Mouse (Mus musculus): ENCODE results near the gene Lhpp.

Lhpp gene

DNA sequence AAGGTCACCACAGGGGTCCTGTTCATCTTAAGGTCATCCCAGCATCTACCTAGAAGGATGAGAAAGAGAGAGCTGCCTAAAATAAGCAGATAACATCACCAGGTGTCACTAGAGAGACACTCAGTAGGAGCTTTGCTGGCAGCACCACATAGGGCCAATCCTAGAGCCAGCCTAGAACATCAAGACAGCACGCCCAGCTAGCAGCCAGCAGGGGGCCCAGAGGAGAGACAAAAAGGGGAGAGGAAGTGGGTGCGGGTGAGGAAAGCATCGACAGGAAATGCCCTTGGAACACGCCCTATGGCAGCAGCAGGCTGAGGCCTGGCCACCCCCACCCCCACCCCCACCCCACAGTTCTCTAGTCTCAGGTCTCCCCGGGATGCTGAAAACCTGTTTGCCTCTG, 124.7 kb downstream of the Lhpp start:
- peak; percentile 79 for DNase-seq (ENCODE audit: low read depth, low spot score)

DNA sequence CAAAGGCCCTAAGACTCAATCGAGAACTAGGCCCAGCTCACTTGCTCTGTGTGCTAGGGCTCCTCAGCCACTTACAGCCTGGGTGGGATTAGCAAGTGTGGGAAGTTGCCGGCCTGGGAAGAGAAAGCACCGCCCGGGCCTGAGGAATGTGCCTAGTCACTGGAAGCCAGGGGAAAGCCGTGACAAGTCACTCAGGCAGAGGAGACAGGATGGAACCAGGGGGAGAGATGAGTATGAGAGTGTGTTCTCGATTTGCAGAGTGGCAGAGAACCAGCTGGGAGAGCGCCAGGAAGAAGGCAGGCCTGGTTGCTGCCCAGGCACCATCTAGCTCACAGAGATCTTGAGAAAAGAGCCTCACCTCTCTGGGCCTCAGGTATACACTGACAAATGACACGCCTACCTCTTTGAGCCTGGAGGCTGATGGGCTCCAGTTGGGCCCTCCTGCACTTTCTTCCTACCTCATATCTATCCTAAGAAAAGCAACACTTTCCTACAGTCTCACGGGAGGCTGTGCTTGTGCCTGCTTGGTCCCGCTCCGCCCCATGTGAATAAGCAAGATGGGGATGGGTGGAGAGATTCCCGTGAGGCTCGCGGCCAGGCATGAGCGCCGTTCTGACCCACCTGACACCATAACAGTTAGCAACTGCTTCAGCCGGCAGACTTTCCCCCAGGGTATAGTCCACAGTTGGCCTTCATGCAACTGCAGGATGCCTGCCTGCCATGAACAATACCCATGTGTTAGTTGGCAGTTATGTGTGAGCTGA, 125.8 kb downstream of the Lhpp start:
- peak; percentile 86 for DNase-seq (ENCODE audit: low read depth, low spot score)

DNA sequence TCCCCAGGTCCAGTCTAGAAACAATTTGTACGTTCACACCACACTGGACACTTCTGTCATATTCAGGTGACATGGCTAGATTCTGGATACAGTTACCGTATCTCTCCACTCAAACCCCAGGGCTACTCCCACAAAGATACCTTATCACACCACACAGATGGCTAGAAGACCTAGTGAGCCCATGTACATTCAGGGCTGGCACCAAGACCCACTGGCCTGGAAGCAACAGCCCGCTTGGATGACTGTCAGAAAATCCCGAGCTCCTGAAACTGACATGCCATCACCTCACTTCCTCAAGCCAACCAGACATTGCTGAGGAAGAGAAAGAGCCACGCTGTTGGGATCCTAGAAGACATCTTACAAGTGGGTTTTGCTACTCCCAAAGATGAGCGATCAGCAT, 128.4 kb downstream of the Lhpp start:
- DNase-seq (ENCODE audit: low read depth, low spot score) = no peak

DNA sequence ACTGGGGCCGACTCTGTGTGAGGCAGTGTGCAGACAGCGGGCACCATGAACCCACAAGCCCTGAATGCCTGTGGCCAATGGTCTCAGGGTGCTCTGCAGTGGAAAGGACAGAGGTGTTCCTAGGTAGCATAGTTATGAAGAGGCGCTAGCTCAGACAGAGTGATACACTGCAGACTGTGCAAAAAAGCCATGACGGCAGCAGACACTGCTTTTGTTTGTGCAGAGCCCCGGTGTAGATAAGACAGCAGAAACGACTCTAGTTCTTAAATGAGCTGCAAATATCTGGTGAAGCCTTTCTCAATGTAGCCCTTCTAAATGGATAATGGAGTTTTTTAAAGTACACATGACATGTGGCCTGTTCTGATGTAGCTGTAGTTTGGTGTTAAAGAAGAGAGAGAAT, 129.4 kb downstream of the Lhpp start:
- DNase-seq (ENCODE audit: low read depth, low spot score) = no peak

DNA sequence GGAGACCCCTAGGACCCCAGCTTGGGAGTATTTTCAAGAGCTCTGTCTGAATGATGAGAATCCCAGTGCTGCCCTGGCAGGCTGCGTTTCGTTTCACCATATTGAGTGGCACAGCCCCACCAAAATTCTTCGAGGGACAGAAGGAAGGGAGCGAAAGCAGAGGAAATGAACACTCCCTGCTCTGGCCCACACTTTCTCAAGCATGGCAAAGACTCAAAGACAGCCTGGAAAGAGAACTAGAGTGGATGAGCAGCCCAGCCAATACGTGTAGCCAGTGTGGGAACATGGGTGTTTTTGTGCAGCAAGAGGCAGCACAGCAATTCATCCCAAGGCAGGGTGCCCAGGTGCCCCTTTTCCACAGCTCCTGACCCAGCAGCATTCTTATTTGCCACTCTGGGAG, 132.5 kb downstream of the Lhpp start:
- no peak for DNase-seq (ENCODE audit: low read depth, low spot score)

DNA sequence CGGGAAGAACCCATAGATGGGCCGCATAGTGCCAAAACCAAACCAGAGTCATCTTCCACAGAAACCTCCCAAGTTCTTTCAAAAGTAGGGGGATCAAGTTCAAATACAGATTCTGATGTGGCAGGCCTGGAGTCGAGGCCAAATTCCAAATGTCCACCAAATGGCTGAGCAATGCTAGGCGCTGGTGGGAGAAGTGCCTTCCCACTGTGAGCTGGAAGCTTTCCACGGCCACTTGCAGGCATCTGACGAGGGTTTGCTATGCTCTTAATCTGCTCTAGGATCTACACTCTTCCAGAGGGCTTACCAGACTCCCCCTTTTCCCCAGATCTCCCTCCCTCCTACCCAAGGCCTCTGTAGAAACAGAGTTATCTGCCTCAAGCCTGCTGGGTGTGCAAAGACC, 136.7 kb downstream of the Lhpp start:
- no peak for DNase-seq (ENCODE audit: low read depth, low spot score)

DNA sequence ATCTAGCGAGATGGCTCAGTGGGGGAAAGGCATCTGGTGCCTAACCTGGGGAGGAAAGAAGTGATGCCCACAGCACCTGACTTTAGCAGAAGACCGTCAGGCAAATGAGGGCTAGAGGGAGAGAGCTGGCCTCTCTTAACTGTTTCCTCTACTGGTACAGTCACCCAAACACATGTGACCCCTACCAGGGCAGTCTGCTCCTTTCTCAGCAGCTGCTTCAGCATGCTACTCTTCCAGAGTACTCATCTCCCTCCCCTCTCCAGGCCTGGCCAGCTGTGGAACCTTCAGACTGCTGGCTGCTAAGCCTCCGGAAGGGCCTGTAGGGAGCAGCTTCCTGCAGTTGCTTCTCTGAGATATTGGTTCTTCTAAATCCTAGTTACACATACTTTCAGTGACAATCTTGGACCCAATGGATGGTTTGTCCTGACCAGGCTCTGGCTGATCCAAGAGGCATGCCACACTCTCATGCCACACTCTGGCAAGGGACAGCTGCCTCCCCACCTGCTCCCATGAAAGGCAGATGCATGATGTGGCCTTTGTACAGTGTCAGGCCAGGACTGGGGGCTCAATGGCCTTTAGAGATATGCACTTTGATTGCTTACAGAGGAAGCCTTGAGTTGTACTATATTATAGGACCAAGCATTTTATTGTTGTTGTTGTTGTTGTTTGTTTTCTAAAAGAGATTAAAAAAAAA, 137.8 kb downstream of the Lhpp start:
- no peak for DNase-seq (ENCODE audit: low read depth, low spot score)

DNA sequence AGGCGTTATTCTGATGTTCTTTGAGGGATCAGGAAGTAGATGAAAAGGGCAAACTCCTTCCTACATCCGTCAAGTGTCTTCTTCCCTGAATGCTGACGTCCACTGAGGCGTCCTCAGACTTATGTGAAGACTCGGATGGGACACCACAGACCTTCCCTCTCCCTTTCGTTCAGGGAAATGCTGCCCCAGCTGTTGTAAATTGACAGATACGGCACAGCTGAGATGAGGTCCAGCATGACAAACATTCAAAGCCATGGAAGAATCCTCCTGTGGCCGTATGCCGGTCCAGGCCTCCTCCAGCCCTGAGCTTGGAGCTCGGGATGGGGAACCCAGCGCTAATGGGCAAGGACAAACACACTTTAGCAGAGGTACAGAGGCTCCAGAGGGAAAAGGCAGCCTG, 139.1 kb downstream of the Lhpp start:
- DNase-seq (ENCODE audit: low read depth, low spot score) = no peak

DNA sequence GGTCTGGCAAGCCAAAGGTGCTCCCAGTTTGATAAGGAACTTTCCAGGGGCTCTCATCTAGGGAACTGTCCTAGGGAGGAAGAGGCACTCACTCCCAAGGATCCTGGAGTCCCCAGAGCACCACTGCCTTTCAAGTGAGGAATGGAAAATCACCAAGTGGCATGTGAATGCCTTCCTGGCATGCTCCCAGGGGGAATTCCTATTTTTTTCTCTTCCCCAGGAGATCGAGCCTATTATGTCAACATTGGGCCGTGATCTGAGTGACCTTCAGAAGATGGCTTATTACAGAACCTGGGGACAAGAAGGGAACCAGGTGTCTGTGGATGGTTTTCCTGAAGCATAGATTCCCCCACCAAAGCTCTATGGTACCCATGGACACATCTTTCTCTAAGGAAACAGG, 141.3 kb downstream of the Lhpp start:
- peak; percentile 62 for DNase-seq (ENCODE audit: low read depth, low spot score)

DNA sequence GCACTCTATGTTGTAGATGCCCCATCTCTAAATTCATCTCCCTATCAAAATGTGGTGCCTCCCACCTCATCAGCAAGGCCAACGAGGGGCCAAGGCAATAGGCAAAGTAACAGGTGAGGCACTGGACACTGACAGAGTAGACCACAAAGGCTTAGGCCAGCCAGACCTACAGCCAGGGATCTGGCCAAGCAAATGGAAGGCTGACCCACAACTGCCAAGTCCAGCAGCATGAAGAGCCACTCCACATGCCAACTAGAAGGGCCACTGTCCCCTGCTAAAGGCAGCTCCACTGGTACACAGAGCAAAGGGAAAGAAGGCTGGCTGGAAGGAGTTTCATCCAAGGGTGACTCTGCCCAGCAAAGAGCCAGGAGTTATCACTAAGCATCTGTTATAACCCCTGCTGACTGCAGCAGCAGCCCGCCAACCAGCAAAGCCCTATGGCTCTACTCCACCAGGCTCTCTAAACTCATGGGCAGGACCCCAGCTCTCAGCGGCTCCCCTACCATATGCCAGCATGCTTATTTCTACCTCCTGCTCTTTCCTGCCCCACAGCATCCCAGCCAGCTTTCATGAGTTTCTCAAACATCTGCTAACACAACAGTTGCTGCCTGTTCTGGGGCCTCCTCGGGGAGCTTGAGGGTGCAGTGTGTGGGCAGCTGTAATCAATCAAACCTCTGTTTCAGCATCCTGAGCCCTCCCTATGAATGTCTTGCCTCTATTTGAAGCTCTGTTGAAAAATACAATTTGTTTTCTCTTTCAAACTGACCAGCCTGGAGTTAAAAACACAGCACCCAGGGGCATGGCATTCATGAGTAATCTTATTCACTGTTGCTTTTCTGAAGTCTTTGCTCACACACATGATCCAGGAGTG, 143.3 kb downstream of the Lhpp start:
- peak; percentile 65 for DNase-seq (ENCODE audit: low read depth, low spot score)

DNA sequence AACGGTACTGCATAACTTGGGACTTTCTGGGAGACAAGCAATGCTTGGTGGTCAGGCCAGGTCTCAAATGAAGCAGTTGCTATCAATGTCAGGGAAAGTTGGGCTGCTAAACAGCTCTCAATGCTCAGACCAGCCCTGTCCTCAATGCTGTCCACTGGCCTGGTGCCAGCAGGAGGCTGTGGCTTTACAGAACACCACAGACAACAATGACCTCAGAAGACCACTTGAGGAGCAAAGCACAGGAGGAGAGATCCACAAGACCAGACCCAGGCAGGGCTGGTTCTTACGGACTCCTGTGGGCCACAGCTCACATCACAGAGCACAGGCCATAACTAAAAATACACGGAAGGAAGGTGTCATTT, 143.9 kb downstream of the Lhpp start:
- DNase-seq (ENCODE audit: low read depth, low spot score) = peak; percentile 62

Measured in 3T3-L1 (cell line).